Mouse (Mus musculus): ENCODE results near the gene Thbd.

Gene Thbd

GRCm38 (mm10) chr2:148407870-148408760, at the start of gene Thbd:
TSS of gene Thbd (minus strand) at chr2:148408188.
- DNase-seq (ENCODE audit: low read depth) = no peak

- no peak for DNase-seq (ENCODE audit: low read depth)
Observed at GRCm38 (mm10) chr2:148455341-148455740, 47.4 kb upstream of the Thbd start.

GRCm38 (mm10) chr2:148454014-148454542, 46.1 kb upstream of the Thbd start:
- DNase-seq (ENCODE audit: low read depth) = no peak

GRCm38 (mm10) chr2:148453061-148453460, 45.1 kb upstream of the Thbd start:
- no peak for DNase-seq (ENCODE audit: low read depth)

- DNase-seq (ENCODE audit: low read depth) = no peak
Observed at GRCm38 (mm10) chr2:148451498-148451897, 43.5 kb upstream of the Thbd start.

- DNase-seq (ENCODE audit: low read depth) = no peak
Observed at GRCm38 (mm10) chr2:148450616-148451015, 42.6 kb upstream of the Thbd start.

- no peak for DNase-seq (ENCODE audit: low read depth)
Observed at GRCm38 (mm10) chr2:148449659-148450058, 41.7 kb upstream of the Thbd start.

GRCm38 (mm10) chr2:148446446-148446845, 38.5 kb upstream of the Thbd start:
- DNase-seq (ENCODE audit: low read depth) = no peak

- no peak for DNase-seq (ENCODE audit: low read depth)
Observed at GRCm38 (mm10) chr2:148445616-148446015, 37.6 kb upstream of the Thbd start.

GRCm38 (mm10) chr2:148444472-148444871, 36.5 kb upstream of the Thbd start:
- no peak for DNase-seq (ENCODE audit: low read depth)

- no peak for DNase-seq (ENCODE audit: low read depth)
Observed at GRCm38 (mm10) chr2:148443249-148443958, 35.4 kb upstream of the Thbd start, which contains the start of gene Cd93. TSS of gene Cd93 (minus strand) at chr2:148443563.

- DNase-seq (ENCODE audit: low read depth) = no peak
Observed at GRCm38 (mm10) chr2:148442710-148443109, 34.7 kb upstream of the Thbd start.

GRCm38 (mm10) chr2:148442172-148442571, 34.2 kb upstream of the Thbd start:
- DNase-seq (ENCODE audit: low read depth) = no peak

GRCm38 (mm10) chr2:148441421-148441820, 33.4 kb upstream of the Thbd start:
- DNase-seq (ENCODE audit: low read depth) = no peak

- no peak for DNase-seq (ENCODE audit: low read depth)
Observed at GRCm38 (mm10) chr2:148439691-148440276, 31.8 kb upstream of the Thbd start.

GRCm38 (mm10) chr2:148436285-148436684, 28.3 kb upstream of the Thbd start:
- DNase-seq (ENCODE audit: low read depth) = no peak

- DNase-seq (ENCODE audit: low read depth) = no peak
Observed at GRCm38 (mm10) chr2:148432346-148432745, 24.4 kb upstream of the Thbd start.

GRCm38 (mm10) chr2:148430941-148431340, 23.0 kb upstream of the Thbd start:
- DNase-seq (ENCODE audit: low read depth) = no peak

- DNase-seq (ENCODE audit: low read depth) = no peak
Observed at GRCm38 (mm10) chr2:148429001-148429505, 21.1 kb upstream of the Thbd start.

- DNase-seq (ENCODE audit: low read depth) = no peak
Observed at GRCm38 (mm10) chr2:148428523-148428922, 20.5 kb upstream of the Thbd start.

- no peak for DNase-seq (ENCODE audit: low read depth)
Observed at GRCm38 (mm10) chr2:148427553-148427952, 19.6 kb upstream of the Thbd start.

GRCm38 (mm10) chr2:148425709-148426382, 17.9 kb upstream of the Thbd start:
- no peak for DNase-seq (ENCODE audit: low read depth)

Data from c-Kit-positive CD71-positive TER-119-negative erythroid progenitor cells, embryonic 14.5 days (primary cell).